22 mouse cellular contexts compared by ENCODE assay signal in the genomic region with DNA sequence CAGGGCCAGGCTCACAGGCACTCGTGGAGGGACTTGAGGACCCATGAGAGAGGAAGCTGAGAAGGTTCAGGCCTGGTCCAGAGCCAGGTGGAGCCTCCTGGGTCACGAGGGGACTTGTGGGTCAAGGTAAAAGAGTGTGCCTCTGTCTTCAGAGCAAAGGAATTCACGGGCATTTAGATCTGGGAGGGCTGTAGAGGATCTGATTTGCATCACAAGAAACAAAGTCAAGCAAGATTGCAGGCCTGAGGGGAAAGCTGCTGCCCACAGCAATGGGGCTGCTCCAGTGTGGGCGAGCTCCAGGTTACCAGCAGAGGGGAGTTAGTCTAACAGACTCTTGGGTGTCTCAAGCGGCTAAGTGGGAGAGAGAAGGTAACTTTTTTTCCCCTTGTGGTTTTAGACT.
"Had no signal": no experiment of that assay in that cellular context is flagged by ENCODE, and none has a peak within 500 bp of the region (broad histone marks: within the 10 kb centered on the region; RNA-seq: fewer than 3 reads in every experiment).

No protein-coding gene starts in this region.

- H3K27me3 ChIP-seq: kidney, embryonic 15.5 days; limb, embryonic 13.5 days; liver, embryonic 13.5 days; neural tube, embryonic 12.5 days; neural tube, embryonic 15.5 days had no signal

- H3K4me3 ChIP-seq: kidney, embryonic 15.5 days; limb, embryonic 10.5 days; limb, embryonic 13.5 days; liver, embryonic 13.5 days; megakaryocyte, embryonic 14.5 days; neural tube, embryonic 12.5 days; neural tube, embryonic 15.5 days had no signal

- H3K9ac ChIP-seq: kidney, embryonic 15.5 days; limb, embryonic 13.5 days; liver, embryonic 13.5 days; lung, embryonic 14.5 days; neural tube, embryonic 12.5 days; neural tube, embryonic 15.5 days had no signal

- H3K36me3 ChIP-seq: kidney, embryonic 15.5 days; limb, embryonic 10.5 days; limb, embryonic 13.5 days; liver, embryonic 13.5 days; neural tube, embryonic 12.5 days; neural tube, embryonic 15.5 days had no signal

- H3K4me2 ChIP-seq: kidney, embryonic 15.5 days; limb, embryonic 13.5 days; liver, embryonic 13.5 days; lung, embryonic 14.5 days; midbrain, embryonic 11.5 days; neural tube, embryonic 12.5 days; neural tube, embryonic 15.5 days had no signal

- H3K9me3 ChIP-seq: kidney, embryonic 15.5 days; limb, embryonic 10.5 days; limb, embryonic 13.5 days; liver, embryonic 13.5 days; megakaryocyte, embryonic 14.5 days; neural tube, embryonic 12.5 days; neural tube, embryonic 15.5 days had no signal

- H3K27ac ChIP-seq: kidney, embryonic 15.5 days; limb, embryonic 10.5 days; limb, embryonic 13.5 days; liver, embryonic 13.5 days; neural tube, embryonic 12.5 days; neural tube, embryonic 15.5 days; stomach, postnatal 0 days had no signal

- H3K4me1 ChIP-seq: limb, embryonic 13.5 days; liver, embryonic 13.5 days; megakaryocyte, embryonic 14.5 days had no signal

- DNase-seq: kidney, adult 8-10 months; kidney, postnatal 10 days; kidney, postnatal 36 days; layer of hippocampus, adult 9-11 months; liver, embryonic 13.5 days; lung, embryonic 14.5 days; lung, postnatal 10 days; lung, postnatal 36 days; midbrain, embryonic 14.5 days; right cerebral cortex, adult 18-20 months; right cerebral cortex, postnatal 14 days; right cerebral cortex, postnatal 4 days; thymus, adult 2 months; thymus, postnatal 14 days had no signal
